Mouse (Mus musculus) kidney, embryonic 14.5 days (tissue): Measurements from ENCODE around the gene Pdzd8. TPM values are rescaled to one million over a fixed set of nuclear protein-coding genes. Genes with fewer than 3 reads are reported as not detected.

ENCODE experiments used
- ATAC-seq: fragments of 200-750 bp; cut with Nextera tagmentation; 2 replicates; pipeline ENCODE4 v1.8.0; 2017; ENCODE audit warnings: moderate number of reproducible peaks, mild to moderate bottlenecking, moderate TSS enrichment, moderate library complexity; ENCODE audit not compliant: low FRiP score, low TSS enrichment
- H3K27ac ChIP-seq: fragments of 300-500 bp; sonication (generic); 2 replicates; pipeline ENCODE4 v1.5.1; 2014; ENCODE audit warnings: low read depth, mild to moderate bottlenecking, low read length, moderate library complexity, mixed read lengths
- H3K27me3 ChIP-seq: fragments of 300-500 bp; sonication (generic); 2 replicates; pipeline ENCODE4 v1.6.1; 2014; ENCODE audit warnings: mild to moderate bottlenecking, low read length; ENCODE audit not compliant: control insufficient read depth, insufficient read depth
- H3K36me3 ChIP-seq: fragments of 300-500 bp; sonication (generic); 2 replicates; pipeline ENCODE4 v1.6.1; 2014; ENCODE audit warnings: low read length, mixed read lengths; ENCODE audit not compliant: control insufficient read depth, insufficient read depth
- H3K4me1 ChIP-seq: fragments of 300-500 bp; sonication (generic); 2 replicates; pipeline ENCODE4 v1.6.1; 2014; ENCODE audit warnings: low read length, mixed read lengths; ENCODE audit not compliant: control insufficient read depth, insufficient read depth
- H3K4me2 ChIP-seq: fragments of 300-500 bp; sonication (generic); replicated peaks from 2 replicates; pipeline ENCODE4 v1.6.1; 2014; ENCODE audit warnings: low read depth, mild to moderate bottlenecking, low read length
- H3K4me3 ChIP-seq: fragments of 300-500 bp; sonication (generic); 2 replicates; pipeline ENCODE4 v1.5.1; 2014; ENCODE audit warnings: mild to moderate bottlenecking, low read length
- H3K9ac ChIP-seq: fragments of 300-500 bp; sonication (generic); 2 replicates; pipeline ENCODE4 v1.6.1; 2014; ENCODE audit warnings: low read depth, mild to moderate bottlenecking, low read length, moderate library complexity
- H3K9me3 ChIP-seq: fragments of 300-500 bp; sonication (generic); 2 replicates; pipeline ENCODE4 v1.6.1; 2016; ENCODE audit warnings: low read length; ENCODE audit not compliant: control insufficient read depth
- WGBS: fragments of 180-500 bp; shearing (Covaris S2); extraction: QIAGEN DNeasy Blood & Tissue Kit; methylation state at CpG from one replicate; pipeline ENCODE4 v1.1.7; 2014; 5-methylcytosine and 5-hydroxymethylcytosine counted together
- polyA plus RNA-seq: library from polyadenylated mRNA; unstranded; fragments of >200 nt; fragmentation: Nextera tagmentation; extraction: Ambion mirVana; gene quantifications from 2 replicates; pipeline ENCODE4 v1.2.1, GENCODE M21; 2014

Gene Pdzd8
- polyA plus RNA-seq, 1 experiment from 2014 or later, result 18.8 TPM

DNA sequence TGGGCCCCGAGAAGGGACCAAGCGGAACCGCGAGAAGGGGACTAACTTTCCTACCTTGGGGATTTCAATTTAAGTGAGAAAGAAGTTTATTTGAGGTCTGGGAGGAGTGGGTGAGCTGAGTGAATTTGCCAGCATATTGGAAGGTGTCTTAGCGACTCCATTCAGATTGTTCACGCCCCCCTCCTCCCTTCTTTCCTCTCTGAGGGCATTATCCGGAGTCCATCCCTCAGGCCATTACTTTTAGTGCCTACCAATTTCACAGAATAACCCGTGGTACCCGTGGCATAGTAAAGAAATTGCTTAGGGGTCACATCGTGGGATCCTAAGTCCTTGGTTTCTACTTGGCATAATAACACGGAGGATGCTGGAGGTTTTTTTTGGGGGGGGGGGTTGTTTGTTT lies 745 bp upstream of the Pdzd8 start:
- peak overlapping the region; percentile 93 for H3K27ac ChIP-seq
- no peaks in the 10 kb centered on the region for H3K9me3 ChIP-seq
- peak overlapping the region; percentile 99 for H3K4me2 ChIP-seq
- WGBS, result under 1% methylated on average over 11 of the region's 11 CpGs
- H3K27me3 ChIP-seq, result no peaks in the 10 kb centered on the region
- peak overlapping the region; percentile 88 for H3K9ac ChIP-seq
- H3K36me3 ChIP-seq, result no peaks in the 10 kb centered on the region
- peak overlapping the region; percentile 92 for H3K4me3 ChIP-seq
- ATAC-seq, result no peak
- H3K4me1 ChIP-seq, result peaks cover 22% of the 10 kb centered on the region

DNA sequence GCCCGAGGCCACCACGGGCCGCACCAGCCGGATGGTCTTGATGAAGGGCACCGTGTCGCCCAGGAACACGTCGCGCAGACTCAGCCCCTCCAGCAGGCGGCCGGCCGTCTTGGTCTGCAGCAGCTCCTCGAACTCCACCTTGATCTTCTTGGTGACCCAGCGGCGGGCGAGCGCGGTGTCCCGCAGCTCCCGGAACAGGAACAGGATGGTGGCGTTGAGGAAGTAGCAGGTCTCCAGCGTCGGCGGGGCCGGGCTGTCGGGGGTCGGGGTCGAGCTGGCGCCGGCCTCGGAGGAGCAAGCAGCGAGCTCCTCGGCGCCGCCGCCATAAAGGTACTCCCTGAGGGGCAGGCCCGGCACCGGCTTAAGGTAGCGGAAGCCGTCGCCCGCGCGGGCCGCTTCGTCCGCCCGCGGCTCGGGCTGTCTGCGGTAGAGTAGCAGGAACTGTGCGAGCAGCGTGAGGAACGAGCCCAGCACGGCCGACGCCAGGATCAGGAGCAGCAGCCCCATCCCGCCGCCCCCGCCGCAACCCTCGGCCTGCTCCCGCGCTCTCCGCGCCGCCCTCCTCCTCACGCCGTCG lies 411 bp downstream of the Pdzd8 start:
- WGBS, result under 1% methylated on average over 66 of the region's 70 CpGs
- Histone ChIP-seq H3K4me3 (peak overlapping the region; percentile 92), H3K27ac (peak overlapping the region; percentile 93), H3K9me3 (no peaks in the 10 kb centered on the region), H3K4me1 (peaks cover 24% of the 10 kb centered on the region), H3K4me2 (peak overlapping the region; percentile 99), H3K36me3 (no peaks in the 10 kb centered on the region), H3K27me3 (no peaks in the 10 kb centered on the region), H3K9ac (peak overlapping the region; percentile 88)
- ATAC-seq, result no peak; the same call in 1 of the 2 replicates

DNA sequence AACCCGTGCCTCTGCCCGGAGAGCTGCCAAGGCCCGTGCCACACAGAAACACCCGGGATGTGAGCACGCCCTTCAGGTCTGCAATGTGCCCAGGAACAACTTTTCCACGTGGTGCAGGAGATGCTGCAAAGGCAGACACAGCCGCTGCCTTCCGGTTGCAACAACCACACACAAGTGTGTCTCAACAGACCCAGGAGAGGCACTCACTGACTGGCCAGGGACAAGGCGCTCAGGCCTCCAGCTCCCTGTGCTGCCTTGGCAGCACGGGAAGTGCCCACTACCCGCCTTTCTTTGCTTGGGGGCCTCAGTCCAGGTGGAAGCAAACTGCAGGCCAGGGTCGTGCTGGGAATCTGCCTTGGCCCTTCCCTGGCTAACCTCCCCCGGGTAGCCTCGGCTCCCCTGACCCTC lies 1.3 kb downstream of the Pdzd8 start:
- no peaks in the 10 kb centered on the region for H3K36me3 ChIP-seq
- peak overlapping the region; percentile 99 for H3K4me2 ChIP-seq
- ATAC-seq, result no peak
- 1% methylated on average over 14 of the region's 14 CpGs for WGBS
- H3K4me1 ChIP-seq, result peaks cover 24% of the 10 kb centered on the region
- no peaks in the 10 kb centered on the region for H3K27me3 ChIP-seq
- no peak overlapping the region for H3K27ac ChIP-seq
- no peaks in the 10 kb centered on the region for H3K9me3 ChIP-seq
- peak overlapping the region; percentile 92 for H3K4me3 ChIP-seq
- peak overlapping the region; percentile 88 for H3K9ac ChIP-seq

DNA sequence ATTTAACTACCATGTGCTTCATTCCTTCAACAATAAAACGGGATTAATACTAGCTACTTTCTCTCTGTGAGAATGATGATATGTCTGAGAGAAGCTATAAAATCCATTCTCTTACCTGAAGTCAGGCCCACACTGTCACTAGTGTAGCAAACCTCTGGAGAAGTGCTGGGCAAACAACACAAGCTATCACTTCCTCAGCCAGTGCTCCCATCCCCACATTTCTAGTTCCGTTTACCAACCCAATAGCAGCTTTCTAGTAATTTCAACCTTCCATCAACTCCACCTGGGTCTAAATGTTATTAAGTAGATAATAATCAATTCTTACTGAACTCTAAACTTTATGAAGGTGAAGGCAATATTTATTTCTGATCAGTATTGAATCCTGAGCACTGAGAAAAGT lies 2.6 kb downstream of the Pdzd8 start:
- H3K9me3 ChIP-seq, result no peaks in the 10 kb centered on the region
- peaks cover 24% of the 10 kb centered on the region for H3K4me1 ChIP-seq
- no peaks in the 10 kb centered on the region for H3K27me3 ChIP-seq
- peak overlapping the region; percentile 88; the same call in 1 of the 2 replicates for H3K9ac ChIP-seq
- WGBS, result 29% methylated on average over 2 of the region's 2 CpGs
- no peak overlapping the region for H3K27ac ChIP-seq
- ATAC-seq, result no peak
- peak overlapping the region; percentile 99 for H3K4me2 ChIP-seq
- H3K4me3 ChIP-seq, result peak overlapping the region; percentile 92
- no peaks in the 10 kb centered on the region for H3K36me3 ChIP-seq

DNA sequence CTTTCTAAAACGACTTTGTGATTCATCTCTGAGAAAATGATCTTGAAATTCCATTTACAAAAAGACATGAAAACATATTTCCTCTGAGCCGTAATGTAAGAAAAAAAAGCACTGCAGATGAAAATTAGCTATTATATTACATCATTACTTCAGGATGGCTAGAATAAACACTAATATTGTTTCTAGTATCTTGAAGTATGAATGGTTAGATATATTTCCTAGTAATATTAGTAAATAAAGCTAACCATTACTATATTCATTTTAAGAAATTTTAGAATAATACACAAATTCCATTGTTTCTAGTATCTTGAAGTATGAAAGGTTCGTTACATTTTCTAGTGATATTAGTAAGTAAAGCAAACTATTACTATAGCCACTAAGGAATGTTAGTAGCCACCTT lies 5.7 kb downstream of the Pdzd8 start:
- WGBS, result 82% methylated on average over 3 of the region's 3 CpGs
- ATAC-seq, result no peak
- no peaks in the 10 kb centered on the region for H3K27me3 ChIP-seq

DNA sequence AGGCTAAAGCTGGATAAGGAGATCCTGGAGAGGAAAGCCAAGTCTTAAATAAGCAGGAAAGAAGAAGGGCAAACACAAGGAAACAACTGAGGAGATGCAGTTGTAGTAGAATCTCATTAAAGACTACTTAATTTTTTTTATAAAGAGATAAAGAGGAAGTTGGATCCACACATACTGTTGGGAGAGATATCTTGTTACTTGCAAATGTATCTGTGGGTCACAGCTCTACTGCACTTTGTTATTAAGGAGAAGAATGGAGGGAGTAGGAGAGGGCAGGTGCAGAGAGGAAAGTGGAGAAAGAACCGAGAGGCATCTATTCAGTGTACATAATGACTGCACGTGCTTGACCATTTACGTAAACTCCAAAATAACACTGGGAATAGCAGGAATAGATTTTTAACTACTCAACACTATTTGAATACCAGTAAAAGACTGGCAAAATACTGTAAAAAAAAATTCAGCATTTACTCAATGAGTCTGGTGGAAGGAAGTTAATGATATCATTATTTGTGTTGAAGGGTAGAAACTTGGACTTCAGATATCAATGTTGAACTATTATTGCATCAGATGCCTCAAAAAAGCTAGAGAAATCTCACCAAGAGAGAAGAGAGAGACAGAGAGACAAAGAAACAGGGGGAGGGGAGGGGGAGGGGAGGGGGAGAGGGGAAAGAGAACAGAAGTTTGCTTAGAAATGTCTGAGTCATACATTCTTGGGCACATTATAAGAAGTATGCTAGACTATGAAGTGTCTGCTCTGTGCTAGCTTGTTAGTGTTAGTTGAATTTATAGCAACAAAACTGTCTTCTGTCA lies 7.5 kb downstream of the Pdzd8 start:
- H3K27ac ChIP-seq, result no peak overlapping the region
- ATAC-seq, result no peak
- no peak overlapping the region for H3K4me3 ChIP-seq
- 92% methylated on average over 3 of the region's 3 CpGs for WGBS
- no peak overlapping the region for H3K9ac ChIP-seq
- H3K4me1 ChIP-seq, result peaks cover 13% of the 10 kb centered on the region
- no peaks in the 10 kb centered on the region for H3K27me3 ChIP-seq
- no peaks in the 10 kb centered on the region for H3K36me3 ChIP-seq
- H3K9me3 ChIP-seq, result no peaks in the 10 kb centered on the region
- H3K4me2 ChIP-seq, result no peak overlapping the region

More for the DNA sequence above, 5.7 kb downstream of the Pdzd8 start:
- no peak overlapping the region for H3K9ac ChIP-seq
- H3K4me2 ChIP-seq, result no peak overlapping the region
- H3K36me3 ChIP-seq, result no peaks in the 10 kb centered on the region
- peaks cover 24% of the 10 kb centered on the region for H3K4me1 ChIP-seq
- H3K27ac ChIP-seq, result no peak overlapping the region
- H3K9me3 ChIP-seq, result no peaks in the 10 kb centered on the region
- H3K4me3 ChIP-seq, result no peak overlapping the region

DNA sequence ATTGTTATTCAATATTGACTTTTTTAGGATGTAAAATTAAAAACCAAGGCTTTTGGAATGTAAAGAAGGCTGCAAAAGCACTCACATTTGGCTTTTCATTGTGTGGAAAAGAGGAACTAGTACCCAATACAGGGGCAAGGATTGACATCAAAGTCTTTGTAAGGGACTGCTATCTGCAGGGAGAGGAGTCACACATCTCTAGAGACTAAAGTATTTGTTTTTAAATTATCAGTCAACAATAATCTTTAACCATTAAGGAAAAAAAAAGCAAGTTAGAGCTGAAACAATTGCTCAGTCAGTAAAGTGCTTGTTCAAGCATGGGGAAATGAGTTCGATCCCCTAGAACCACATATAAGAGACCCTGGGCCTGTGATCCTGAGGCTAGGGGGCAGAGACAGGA lies 8.9 kb downstream of the Pdzd8 start:
- Histone ChIP-seq H3K4me2 (no peak overlapping the region), H3K27ac (no peak overlapping the region), H3K4me3 (no peak overlapping the region), H3K4me1 (0 out of 2 replicates have a peak, but pooled peaks cover 5% of the 10 kb centered on the region), H3K9ac (no peak overlapping the region), H3K27me3 (no peaks in the 10 kb centered on the region), H3K36me3 (no peaks in the 10 kb centered on the region), H3K9me3 (no peaks in the 10 kb centered on the region)
- 97% methylated on average over 1 of the region's 1 CpGs for WGBS
- ATAC-seq, result no peak

DNA sequence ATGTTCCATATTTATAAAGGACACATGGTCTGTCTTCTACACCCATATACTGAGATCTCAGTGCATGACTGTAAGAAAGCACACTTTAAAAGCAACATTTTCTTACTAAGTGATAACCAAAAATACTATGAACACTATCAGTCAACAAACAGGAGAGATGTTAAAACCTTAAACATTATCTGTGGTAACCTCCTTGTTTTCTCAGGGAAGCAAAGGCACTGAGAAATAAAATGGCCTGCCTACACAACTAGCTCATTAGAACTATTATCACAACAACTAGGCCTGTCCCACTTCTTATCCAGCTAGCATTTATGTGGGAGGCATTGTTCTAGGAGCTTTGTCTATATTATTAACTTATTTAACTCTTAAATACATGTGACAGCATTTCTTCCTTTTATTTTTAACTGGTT lies 14.8 kb downstream of the Pdzd8 start:
- H3K9me3 ChIP-seq, result no peaks in the 10 kb centered on the region
- H3K9ac ChIP-seq, result no peak overlapping the region
- H3K4me1 ChIP-seq, result no peaks in the 10 kb centered on the region
- H3K36me3 ChIP-seq, result peaks cover 5% of the 10 kb centered on the region; the same call in 1 of the 2 replicates
- H3K4me2 ChIP-seq, result no peak overlapping the region
- no peak overlapping the region for H3K4me3 ChIP-seq
- no peak for ATAC-seq
- no peaks in the 10 kb centered on the region for H3K27me3 ChIP-seq
- no peak overlapping the region for H3K27ac ChIP-seq

DNA sequence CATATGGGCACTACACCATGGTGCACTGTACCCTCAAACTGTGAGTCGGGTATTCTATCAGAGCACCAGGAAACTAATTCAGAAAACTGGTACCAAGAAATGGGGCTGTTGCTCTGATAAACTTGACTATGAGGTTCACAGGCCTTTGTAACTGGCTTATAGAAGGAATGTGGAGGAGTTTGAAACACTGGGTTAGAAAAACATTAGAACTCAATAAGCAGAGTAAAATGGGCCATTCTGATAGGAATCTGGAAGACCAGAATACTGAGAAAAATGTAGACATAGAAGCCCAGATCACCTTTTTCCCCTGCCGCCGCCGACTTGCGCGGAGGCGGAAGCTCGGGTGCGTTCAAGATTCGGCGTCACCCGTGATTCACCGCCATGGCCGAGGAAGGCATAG lies 23.6 kb downstream of the Pdzd8 start, which contains the start of gene Rps12-ps3:
Rps12-ps3 (plus strand) TSS at position 301 of the 400 bp plus-strand sequence.
- ATAC-seq, result no peak
- Histone ChIP-seq H3K36me3 (peaks cover 14% of the 10 kb centered on the region; the same call in 1 of the 2 replicates), H3K9me3 (no peaks in the 10 kb centered on the region), H3K4me3 (no peak within 1 kb of the TSS), H3K4me1 (no peaks in the 10 kb centered on the region), H3K4me2 (no peak within 1 kb of the TSS), H3K9ac (no peak within 1 kb of the TSS), H3K27ac (no peak within 1 kb of the TSS), H3K27me3 (no peaks in the 10 kb centered on the region)
- WGBS, result 97% methylated on average over 13 of the region's 14 CpGs
